Mouse (Mus musculus): Measurements from ENCODE around the gene Sft2d1. TPM values are rescaled to one million over a fixed set of nuclear protein-coding genes. Genes with fewer than 3 reads are reported as not detected.

The Sft2d1 gene
- polyA plus RNA-seq, 1 experiment from 2014 or later: 177 TPM

- H3K4me1 ChIP-seq (ENCODE audit: control insufficient read depth, insufficient read depth, low read length): peaks cover 30% of the 10 kb centered on the region
- ATAC-seq (ENCODE audit: low FRiP score, low TSS enrichment) (peak; percentile 43; the same call in 1 of the 2 replicates), DNase-seq (peak; percentile 59)
- no peaks in the 10 kb centered on the region for H3K36me3 ChIP-seq (ENCODE audit: control insufficient read depth, insufficient read depth, low read length)
- H3K4me3 ChIP-seq (replicated peaks; ENCODE audit: low read depth, low read length): peak overlapping the region; percentile 67
- H3K27me3 ChIP-seq (ENCODE audit: control insufficient read depth, insufficient read depth, low read length): no peaks in the 10 kb centered on the region
- peak overlapping the region; percentile 90 for H3K27ac ChIP-seq (replicated peaks; ENCODE audit: low read depth, low read length)
- WGBS: 6% methylated on average over 45 of the region's 46 CpGs
- H3K9me3 ChIP-seq (ENCODE audit: control insufficient read depth, low read length): no peaks in the 10 kb centered on the region
- H3K9ac ChIP-seq (replicated peaks; ENCODE audit: low read length): peak overlapping the region; percentile 95
- peak overlapping the region; percentile 98 for H3K4me2 ChIP-seq (ENCODE audit: low read length)
These were observed 30.6 kb downstream of the Sft2d1 start for GRCm38 (mm10) chr17:8341360-8341963.

- ATAC-seq (ENCODE audit: low FRiP score, low TSS enrichment) (no peak), DNase-seq (no peak)
- H3K27ac ChIP-seq (replicated peaks; ENCODE audit: low read depth, low read length): no peak overlapping the region; the same call in 1 of the 2 replicates
- 38% methylated on average over 5 of the region's 5 CpGs for WGBS
- H3K4me3 ChIP-seq (replicated peaks; ENCODE audit: low read depth, low read length): peak overlapping the region; percentile 14; the same call in 1 of the 2 replicates
- no peaks in the 10 kb centered on the region for H3K9me3 ChIP-seq (ENCODE audit: control insufficient read depth, low read length)
- H3K36me3 ChIP-seq (ENCODE audit: control insufficient read depth, insufficient read depth, low read length): no peaks in the 10 kb centered on the region
- peaks cover 30% of the 10 kb centered on the region for H3K4me1 ChIP-seq (ENCODE audit: control insufficient read depth, insufficient read depth, low read length)
- H3K9ac ChIP-seq (replicated peaks; ENCODE audit: low read length): peak overlapping the region; percentile 95; the same call in 1 of the 2 replicates
- peak overlapping the region; percentile 98 for H3K4me2 ChIP-seq (ENCODE audit: low read length)
- H3K27me3 ChIP-seq (ENCODE audit: control insufficient read depth, insufficient read depth, low read length): no peaks in the 10 kb centered on the region
These were observed 31.8 kb downstream of the Sft2d1 start for GRCm38 (mm10) chr17:8342706-8343105.

GRCm38 (mm10) chr17:8343416-8343815 is 32.5 kb downstream of the Sft2d1 start:
- no peak for ATAC-seq (ENCODE audit: low FRiP score, low TSS enrichment)
- H3K27ac ChIP-seq (replicated peaks; ENCODE audit: low read depth, low read length): no peak overlapping the region
- H3K4me2 ChIP-seq (ENCODE audit: low read length): peak overlapping the region; percentile 98
- no peak overlapping the region for H3K4me3 ChIP-seq (replicated peaks; ENCODE audit: low read depth, low read length)
- no peaks in the 10 kb centered on the region for H3K9me3 ChIP-seq (ENCODE audit: control insufficient read depth, low read length)
- 69% methylated on average over 6 of the region's 6 CpGs for WGBS
- H3K36me3 ChIP-seq (ENCODE audit: control insufficient read depth, insufficient read depth, low read length): no peaks in the 10 kb centered on the region
- no peak overlapping the region for H3K9ac ChIP-seq (replicated peaks; ENCODE audit: low read length)
- DNase-seq: peak; percentile 17
- H3K4me1 ChIP-seq (ENCODE audit: control insufficient read depth, insufficient read depth, low read length): peaks cover 30% of the 10 kb centered on the region
- no peaks in the 10 kb centered on the region for H3K27me3 ChIP-seq (ENCODE audit: control insufficient read depth, insufficient read depth, low read length)

GRCm38 (mm10) chr17:8347765-8348285 is 36.9 kb downstream of the Sft2d1 start:
- no peak overlapping the region for H3K27ac ChIP-seq (replicated peaks; ENCODE audit: low read depth, low read length)
- H3K4me2 ChIP-seq (ENCODE audit: low read length): no peak overlapping the region
- H3K36me3 ChIP-seq (ENCODE audit: control insufficient read depth, insufficient read depth, low read length): no peaks in the 10 kb centered on the region
- H3K4me1 ChIP-seq (ENCODE audit: control insufficient read depth, insufficient read depth, low read length): peaks cover 3% of the 10 kb centered on the region; the same call in 1 of the 2 replicates
- no peak overlapping the region for H3K4me3 ChIP-seq (replicated peaks; ENCODE audit: low read depth, low read length)
- ATAC-seq (ENCODE audit: low FRiP score, low TSS enrichment): no peak
- no peaks in the 10 kb centered on the region for H3K27me3 ChIP-seq (ENCODE audit: control insufficient read depth, insufficient read depth, low read length)
- no peaks in the 10 kb centered on the region for H3K9me3 ChIP-seq (ENCODE audit: control insufficient read depth, low read length)
- no peak overlapping the region for H3K9ac ChIP-seq (replicated peaks; ENCODE audit: low read length)
- no peak for DNase-seq
- 80% methylated on average over 5 of the region's 5 CpGs for WGBS

- no peak overlapping the region for H3K4me3 ChIP-seq (replicated peaks; ENCODE audit: low read depth, low read length)
- H3K27ac ChIP-seq (replicated peaks; ENCODE audit: low read depth, low read length): no peak overlapping the region
- 89% methylated on average over 4 of the region's 4 CpGs for WGBS
- no peaks in the 10 kb centered on the region for H3K36me3 ChIP-seq (ENCODE audit: control insufficient read depth, insufficient read depth, low read length)
- no peak for ATAC-seq (ENCODE audit: low FRiP score, low TSS enrichment)
- H3K4me2 ChIP-seq (ENCODE audit: low read length): no peak overlapping the region
- no peak overlapping the region for H3K9ac ChIP-seq (replicated peaks; ENCODE audit: low read length)
- H3K27me3 ChIP-seq (ENCODE audit: control insufficient read depth, insufficient read depth, low read length): no peaks in the 10 kb centered on the region
- H3K4me1 ChIP-seq (ENCODE audit: control insufficient read depth, insufficient read depth, low read length): no peaks in the 10 kb centered on the region
- H3K9me3 ChIP-seq (ENCODE audit: control insufficient read depth, low read length): no peaks in the 10 kb centered on the region
- no peak for DNase-seq
These were observed 38.0 kb downstream of the Sft2d1 start for GRCm38 (mm10) chr17:8348941-8349340.

GRCm38 (mm10) chr17:8351088-8351487 is 40.2 kb downstream of the Sft2d1 start:
- Histone ChIP-seq H3K9ac (replicated peaks; ENCODE audit: low read length) (no peak overlapping the region), H3K27ac (replicated peaks; ENCODE audit: low read depth, low read length) (no peak overlapping the region), H3K4me2 (ENCODE audit: low read length) (no peak overlapping the region), H3K9me3 (ENCODE audit: control insufficient read depth, low read length) (no peaks in the 10 kb centered on the region), H3K27me3 (ENCODE audit: control insufficient read depth, insufficient read depth, low read length) (no peaks in the 10 kb centered on the region), H3K36me3 (ENCODE audit: control insufficient read depth, insufficient read depth, low read length) (no peaks in the 10 kb centered on the region), H3K4me1 (ENCODE audit: control insufficient read depth, insufficient read depth, low read length) (no peaks in the 10 kb centered on the region), H3K4me3 (replicated peaks; ENCODE audit: low read depth, low read length) (no peak overlapping the region)
- 17% methylated on average over 7 of the region's 7 CpGs for WGBS
- ATAC-seq (ENCODE audit: low FRiP score, low TSS enrichment) (no peak), DNase-seq (no peak)

- ATAC-seq (ENCODE audit: low FRiP score, low TSS enrichment) (no peak), DNase-seq (no peak)
- 90% methylated on average over 6 of the region's 6 CpGs for WGBS
- H3K4me3 ChIP-seq (replicated peaks; ENCODE audit: low read depth, low read length): no peak within 1 kb of the TSS
- no peaks in the 10 kb centered on the region for H3K9me3 ChIP-seq (ENCODE audit: control insufficient read depth, low read length)
- H3K4me1 ChIP-seq (ENCODE audit: control insufficient read depth, insufficient read depth, low read length): 0 out of 2 replicates have a peak, but pooled peaks cover 4% of the 10 kb centered on the region
- no peaks in the 10 kb centered on the region for H3K36me3 ChIP-seq (ENCODE audit: control insufficient read depth, insufficient read depth, low read length)
- no peak within 1 kb of the TSS for H3K27ac ChIP-seq (replicated peaks; ENCODE audit: low read depth, low read length)
- H3K4me2 ChIP-seq (ENCODE audit: low read length): no peak within 1 kb of the TSS
- H3K27me3 ChIP-seq (ENCODE audit: control insufficient read depth, insufficient read depth, low read length): no peaks in the 10 kb centered on the region
- H3K9ac ChIP-seq (replicated peaks; ENCODE audit: low read length): no peak within 1 kb of the TSS
These were observed 44.8 kb downstream of the Sft2d1 start, which contains the start of gene T2 for GRCm38 (mm10) chr17:8355692-8356091. TSS of gene T2 (plus strand) at chr17:8355992.

GRCm38 (mm10) chr17:8357498-8357897 is 46.6 kb downstream of the Sft2d1 start:
- Histone ChIP-seq H3K9me3 (ENCODE audit: control insufficient read depth, low read length) (no peaks in the 10 kb centered on the region), H3K4me1 (ENCODE audit: control insufficient read depth, insufficient read depth, low read length) (peaks cover 9% of the 10 kb centered on the region; the same call in 1 of the 2 replicates), H3K36me3 (ENCODE audit: control insufficient read depth, insufficient read depth, low read length) (no peaks in the 10 kb centered on the region), H3K4me3 (replicated peaks; ENCODE audit: low read depth, low read length) (no peak overlapping the region), H3K4me2 (ENCODE audit: low read length) (no peak overlapping the region), H3K27me3 (ENCODE audit: control insufficient read depth, insufficient read depth, low read length) (no peaks in the 10 kb centered on the region), H3K9ac (replicated peaks; ENCODE audit: low read length) (no peak overlapping the region), H3K27ac (replicated peaks; ENCODE audit: low read depth, low read length) (no peak overlapping the region)
- 93% methylated on average over 6 of the region's 6 CpGs for WGBS
- no peak for DNase-seq
- ATAC-seq (ENCODE audit: low FRiP score, low TSS enrichment): no peak

GRCm38 (mm10) chr17:8360876-8361275 is 50.0 kb downstream of the Sft2d1 start:
- Histone ChIP-seq H3K4me3 (replicated peaks; ENCODE audit: low read depth, low read length) (no peak overlapping the region), H3K36me3 (ENCODE audit: control insufficient read depth, insufficient read depth, low read length) (no peaks in the 10 kb centered on the region), H3K9me3 (ENCODE audit: control insufficient read depth, low read length) (no peaks in the 10 kb centered on the region), H3K4me2 (ENCODE audit: low read length) (no peak overlapping the region), H3K9ac (replicated peaks; ENCODE audit: low read length) (no peak overlapping the region), H3K27ac (replicated peaks; ENCODE audit: low read depth, low read length) (peak overlapping the region; percentile 41; the same call in 1 of the 2 replicates), H3K4me1 (ENCODE audit: control insufficient read depth, insufficient read depth, low read length) (peaks cover 9% of the 10 kb centered on the region; the same call in 1 of the 2 replicates), H3K27me3 (ENCODE audit: control insufficient read depth, insufficient read depth, low read length) (no peaks in the 10 kb centered on the region)
- no peak for ATAC-seq (ENCODE audit: low FRiP score, low TSS enrichment)
- WGBS: 86% methylated on average over 5 of the region's 5 CpGs
- DNase-seq: no peak
